Mouse (Mus musculus) hindbrain, embryonic 11.5 days (tissue): ENCODE measurements around the gene Tcf23. TPM values are rescaled to one million over a fixed set of nuclear protein-coding genes. Genes with fewer than 3 reads are reported as not detected.
"Not testable (repeated sequence)": the region's sequence is repeated elsewhere in the genome, so short reads cannot be mapped to it uniquely, and the experiment has no call there.

Experiments
- ATAC-seq: fragments of 200-750 bp; cut with Nextera tagmentation; 2 replicates; pipeline ENCODE4 v1.8.0; 2017; ENCODE audit warnings: mild to moderate bottlenecking, moderate TSS enrichment, moderate library complexity; ENCODE audit not compliant: low FRiP score
- DNase-seq: peaks from one replicate; pipeline ENCODE4 v3.0.0-alpha.2; 2015; ENCODE audit warnings: low spot score
- H3K27ac ChIP-seq: fragments of 300-500 bp; sonication (generic); 2 replicates; pipeline ENCODE4 v1.5.1; 2014; ENCODE audit warnings: mild to moderate bottlenecking, low read depth, low read length
- H3K27me3 ChIP-seq: fragments of 300-500 bp; sonication (generic); 2 replicates; pipeline ENCODE4 v1.6.1; 2014; ENCODE audit warnings: mild to moderate bottlenecking, low read length, moderate library complexity, mixed read lengths; ENCODE audit not compliant: control insufficient read depth, insufficient read depth
- H3K36me3 ChIP-seq: fragments of 300-500 bp; sonication (generic); 2 replicates; pipeline ENCODE4 v1.6.1; 2014; ENCODE audit warnings: mild to moderate bottlenecking, low read length, moderate library complexity, mixed read lengths; ENCODE audit not compliant: control insufficient read depth, insufficient read depth
- H3K4me1 ChIP-seq: fragments of 300-500 bp; sonication (generic); replicated peaks from 2 replicates; pipeline ENCODE4 v1.6.1; 2014; ENCODE audit warnings: low read length, mixed read lengths; ENCODE audit not compliant: control insufficient read depth, insufficient read depth
- H3K4me2 ChIP-seq: fragments of 300-500 bp; sonication (generic); replicated peaks from 2 replicates; pipeline ENCODE4 v1.6.1; 2014; ENCODE audit warnings: mild to moderate bottlenecking, low read depth, low read length
- H3K4me3 ChIP-seq: fragments of 300-500 bp; sonication (generic); 2 replicates; pipeline ENCODE4 v1.5.1; 2014; ENCODE audit warnings: low read depth, low read length
- H3K9ac ChIP-seq: fragments of 300-500 bp; sonication (generic); 2 replicates; pipeline ENCODE4 v1.6.1; 2014; ENCODE audit warnings: low read depth, low read length
- H3K9me3 ChIP-seq: fragments of 300-500 bp; sonication (generic); 2 replicates; pipeline ENCODE4 v1.6.1; 2016; ENCODE audit warnings: low read length; ENCODE audit not compliant: control insufficient read depth
- WGBS: fragments of 180-500 bp; shearing (Covaris S2); extraction: QIAGEN DNeasy Blood & Tissue Kit; methylation state at CpG from one replicate; pipeline ENCODE4 v1.1.7; 2014; 5-methylcytosine and 5-hydroxymethylcytosine counted together
- polyA plus RNA-seq: library from polyadenylated mRNA; unstranded; fragments of >200 nt; fragmentation: Nextera tagmentation; extraction: Ambion mirVana; gene quantifications from 2 replicates; pipeline ENCODE4 v1.2.1, GENCODE M21; 2014

Gene Tcf23
- polyA plus RNA-seq, 1 experiment from 2014 or later = not detected

GRCm38 (mm10) chr5:30998306-30998705 lies 29.8 kb downstream of the Tcf23 start:
- H3K4me1 ChIP-seq = no peaks in the 10 kb centered on the region
- no peak for ATAC-seq
- whole genome bisulfite sequencing = 26% methylated on average over 5 of the region's 5 CpGs

GRCm38 (mm10) chr5:30999324-30999723 lies 30.9 kb downstream of the Tcf23 start:
- Histone ChIP-seq H3K9me3 (no peaks in the 10 kb centered on the region), H3K4me3 (no peak overlapping the region), H3K27me3 (no peaks in the 10 kb centered on the region; the same call in 1 of the 2 replicates), H3K4me1 (no peaks in the 10 kb centered on the region), H3K9ac (no peak overlapping the region), H3K36me3 (no peaks in the 10 kb centered on the region), H3K4me2 (no peak overlapping the region), H3K27ac (no peak overlapping the region)
- DNase-seq = no peak
- no peak for ATAC-seq
- WGBS = 68% methylated on average over 5 of the region's 5 CpGs

More at GRCm38 (mm10) chr5:30998306-30998705, 29.8 kb downstream of the Tcf23 start:
- Histone ChIP-seq H3K27me3 (no peaks in the 10 kb centered on the region; the same call in 1 of the 2 replicates), H3K27ac (no peak overlapping the region), H3K36me3 (no peaks in the 10 kb centered on the region), H3K4me2 (no peak overlapping the region), H3K9ac (no peak overlapping the region), H3K4me3 (no peak overlapping the region), H3K9me3 (no peaks in the 10 kb centered on the region)
- DNase-seq = peak; percentile 59

- H3K9me3 ChIP-seq = no peaks in the 10 kb centered on the region
- H3K4me1 ChIP-seq = no peaks in the 10 kb centered on the region
- no peak overlapping the region for H3K9ac ChIP-seq
- no peaks in the 10 kb centered on the region for H3K36me3 ChIP-seq
- DNase-seq (no peak), ATAC-seq (no peak)
- WGBS = 79% methylated on average over 7 of the region's 7 CpGs
- no peaks in the 10 kb centered on the region for H3K27me3 ChIP-seq
- no peak overlapping the region for H3K27ac ChIP-seq
- H3K4me3 ChIP-seq = no peak overlapping the region
- H3K4me2 ChIP-seq = no peak overlapping the region
Observed at GRCm38 (mm10) chr5:31000122-31000521, 31.7 kb downstream of the Tcf23 start.

GRCm38 (mm10) chr5:31000993-31001392 lies 32.5 kb downstream of the Tcf23 start:
- WGBS = 87% methylated on average over 2 of the region's 2 CpGs
- Histone ChIP-seq H3K36me3 (no peaks in the 10 kb centered on the region), H3K27me3 (no peaks in the 10 kb centered on the region), H3K4me2 (no peak overlapping the region), H3K4me1 (no peaks in the 10 kb centered on the region), H3K4me3 (no peak overlapping the region), H3K27ac (no peak overlapping the region), H3K9ac (no peak overlapping the region), H3K9me3 (no peaks in the 10 kb centered on the region)
- DNase-seq = no peak
- no peak for ATAC-seq

- no peak overlapping the region for H3K4me2 ChIP-seq
- H3K4me3 ChIP-seq = no peak overlapping the region
- no peak overlapping the region for H3K9ac ChIP-seq
- no peak overlapping the region for H3K27ac ChIP-seq
- WGBS = 83% methylated on average over 4 of the region's 4 CpGs
- no peak for ATAC-seq
- H3K4me1 ChIP-seq = no peaks in the 10 kb centered on the region
- no peak for DNase-seq
- H3K27me3 ChIP-seq = no peaks in the 10 kb centered on the region
- H3K36me3 ChIP-seq = no peaks in the 10 kb centered on the region
- H3K9me3 ChIP-seq = no peaks in the 10 kb centered on the region
Observed at GRCm38 (mm10) chr5:31001560-31001959, 33.1 kb downstream of the Tcf23 start.

- DNase-seq (peak; percentile 94), ATAC-seq (no peak)
- Histone ChIP-seq H3K4me2 (no peak overlapping the region), H3K27ac (no peak overlapping the region), H3K9ac (no peak overlapping the region), H3K4me1 (no peaks in the 10 kb centered on the region), H3K4me3 (no peak overlapping the region), H3K27me3 (no peaks in the 10 kb centered on the region), H3K36me3 (no peaks in the 10 kb centered on the region), H3K9me3 (no peaks in the 10 kb centered on the region)
- WGBS = 6% methylated on average over 5 of the region's 5 CpGs
Observed at GRCm38 (mm10) chr5:31004184-31004583, 35.7 kb downstream of the Tcf23 start.

GRCm38 (mm10) chr5:31012737-31013136 lies 44.3 kb downstream of the Tcf23 start:
- Histone ChIP-seq H3K36me3 (no peaks in the 10 kb centered on the region), H3K27me3 (no peaks in the 10 kb centered on the region), H3K9me3 (no peaks in the 10 kb centered on the region), H3K27ac (no peak overlapping the region), H3K4me3 (no peak overlapping the region), H3K4me1 (no peaks in the 10 kb centered on the region), H3K9ac (no peak overlapping the region), H3K4me2 (no peak overlapping the region)
- DNase-seq = no peak
- no peak for ATAC-seq
- WGBS = 72% methylated on average over 3 of the region's 3 CpGs

- ATAC-seq (no peak), DNase-seq (no peak)
- WGBS = 79% methylated on average over 2 of the region's 2 CpGs
- H3K4me3 ChIP-seq = no peak overlapping the region
- H3K9me3 ChIP-seq = no peaks in the 10 kb centered on the region
- no peak overlapping the region for H3K27ac ChIP-seq
- H3K4me2 ChIP-seq = no peak overlapping the region
- H3K4me1 ChIP-seq = no peaks in the 10 kb centered on the region
- H3K9ac ChIP-seq = no peak overlapping the region
- no peaks in the 10 kb centered on the region for H3K36me3 ChIP-seq
- no peaks in the 10 kb centered on the region for H3K27me3 ChIP-seq
Observed at GRCm38 (mm10) chr5:31015913-31016312, 47.5 kb downstream of the Tcf23 start.

- not testable (repeated sequence) for H3K36me3 ChIP-seq, H3K27me3 ChIP-seq, H3K27ac ChIP-seq, H3K4me2 ChIP-seq, DNase-seq, H3K9ac ChIP-seq, ATAC-seq, H3K9me3 ChIP-seq, H3K4me3 ChIP-seq, H3K4me1 ChIP-seq
- 90% methylated on average over 5 of the region's 5 CpGs for WGBS
Observed at GRCm38 (mm10) chr5:31021790-31022189, 53.3 kb downstream of the Tcf23 start.
